Mouse (Mus musculus) stomach, embryonic 15.5 days (tissue): ENCODE data around the gene Vps11. TPM values are rescaled to one million over a fixed set of nuclear protein-coding genes. Genes with fewer than 3 reads are reported as not detected.
"Not testable (repeated sequence)": the region's sequence is repeated elsewhere in the genome, so short reads cannot be mapped to it uniquely, and the experiment has no call there.

Experiments
- ATAC-seq: fragments of 200-750 bp; cut with Nextera tagmentation; 2 replicates; pipeline ENCODE4 v1.8.0; 2017; ENCODE audit warnings: low read depth, moderate number of reproducible peaks, moderate TSS enrichment; ENCODE audit not compliant: insufficient read depth, low FRiP score
- H3K27ac ChIP-seq: fragments of 300-500 bp; sonication (generic); 2 replicates; pipeline ENCODE4 v1.5.1; 2015; ENCODE audit warnings: mild to moderate bottlenecking, inconsistent platforms
- H3K27me3 ChIP-seq: fragments of 300-500 bp; sonication (generic); replicated peaks from 2 replicates; pipeline ENCODE4 v1.6.1; 2015; ENCODE audit warnings: inconsistent platforms
- H3K36me3 ChIP-seq: fragments of 300-500 bp; sonication (generic); 2 replicates; pipeline ENCODE4 v1.6.1; 2015; ENCODE audit warnings: inconsistent platforms
- H3K4me1 ChIP-seq: fragments of 300-500 bp; sonication (generic); 2 replicates; pipeline ENCODE4 v1.6.1; 2015; ENCODE audit warnings: inconsistent platforms
- H3K4me2 ChIP-seq: fragments of 300-500 bp; sonication (generic); 2 replicates; pipeline ENCODE4 v1.6.1; 2015; ENCODE audit warnings: mild to moderate bottlenecking, inconsistent platforms
- H3K4me3 ChIP-seq: fragments of 300-500 bp; sonication (generic); replicated peaks from 2 replicates; pipeline ENCODE4 v1.5.1; 2015; ENCODE audit warnings: inconsistent platforms
- H3K9ac ChIP-seq: fragments of 300-500 bp; sonication (generic); 2 replicates; pipeline ENCODE4 v1.6.1; 2015; ENCODE audit warnings: inconsistent platforms
- H3K9me3 ChIP-seq: fragments of 300-500 bp; sonication (generic); 2 replicates; pipeline ENCODE4 v1.6.1; 2016; ENCODE audit warnings: inconsistent platforms
- WGBS: fragments of 180-500 bp; shearing (Covaris S2); methylation state at CpG from one replicate; pipeline ENCODE4 v1.1.7; 2015; 5-methylcytosine and 5-hydroxymethylcytosine counted together
- polyA plus RNA-seq: library from polyadenylated mRNA; unstranded; fragments of >200 nt; fragmentation: Nextera tagmentation; extraction: Ambion mirVana; gene quantifications from 2 replicates; pipeline ENCODE4 v1.2.1, GENCODE M21; 2015

Gene Vps11
- 25.8 and 26.4 TPM in 2 replicates for polyA plus RNA-seq

GRCm38 (mm10) chr9:44361190-44361917 is at the start of gene Vps11:
Gene Vps11, minus strand, starts transcription at chr9:44361670.
- 1% methylated on average over 44 of the region's 44 CpGs for WGBS
- Histone ChIP-seq H3K4me2 (peak within 1 kb of the TSS; percentile 68), H3K4me3 (peak within 1 kb of the TSS; percentile 94), H3K9ac (peak within 1 kb of the TSS; percentile 84), H3K27me3 (no peaks in the 10 kb centered on the region), H3K36me3 (peaks cover 20% of the 10 kb centered on the region), H3K4me1 (peaks cover 7% of the 10 kb centered on the region; the same call in 1 of the 2 replicates), H3K9me3 (no peaks in the 10 kb centered on the region), H3K27ac (peak within 1 kb of the TSS; percentile 74)
- ATAC-seq = peak; percentile 90

GRCm38 (mm10) chr9:44410647-44411336 is 49.3 kb upstream of the Vps11 start:
- ATAC-seq = no peak
- H3K36me3 ChIP-seq = peaks cover 30% of the 10 kb centered on the region

GRCm38 (mm10) chr9:44408693-44409092 is 47.2 kb upstream of the Vps11 start:
- H3K4me2 ChIP-seq = peak overlapping the region; percentile 63

More at GRCm38 (mm10) chr9:44410647-44411336, 49.3 kb upstream of the Vps11 start:
- Histone ChIP-seq H3K27ac (no peak overlapping the region), H3K9ac (no peak overlapping the region), H3K27me3 (no peaks in the 10 kb centered on the region), H3K4me3 (no peak overlapping the region), H3K4me2 (no peak overlapping the region), H3K4me1 (0 out of 2 replicates have a peak, but pooled peaks cover 3% of the 10 kb centered on the region), H3K9me3 (no peaks in the 10 kb centered on the region)
- WGBS = 77% methylated on average over 2 of the region's 2 CpGs

GRCm38 (mm10) chr9:44407752-44408097 is 46.3 kb upstream of the Vps11 start:
- no peaks in the 10 kb centered on the region for H3K27me3 ChIP-seq
- H3K4me1 ChIP-seq = 0 out of 2 replicates have a peak, but pooled peaks cover 3% of the 10 kb centered on the region
- no peak for ATAC-seq
- H3K9me3 ChIP-seq = no peaks in the 10 kb centered on the region
- peak overlapping the region; percentile 63 for H3K4me2 ChIP-seq
- peak overlapping the region; percentile 76 for H3K9ac ChIP-seq
- peaks cover 43% of the 10 kb centered on the region for H3K36me3 ChIP-seq
- H3K4me3 ChIP-seq = peak overlapping the region; percentile 93
- H3K27ac ChIP-seq = peak overlapping the region; percentile 97
- under 1% methylated on average over 24 of the region's 24 CpGs for WGBS

More at GRCm38 (mm10) chr9:44408693-44409092, 47.2 kb upstream of the Vps11 start:
- H3K27ac ChIP-seq, H3K9me3 ChIP-seq, H3K4me1 ChIP-seq, H3K9ac ChIP-seq, H3K27me3 ChIP-seq, ATAC-seq: not testable (repeated sequence)
- Histone ChIP-seq H3K36me3 (peaks cover 37% of the 10 kb centered on the region), H3K4me3 (peak overlapping the region; percentile 93)
- WGBS = 76% methylated on average over 9 of the region's 9 CpGs

- ATAC-seq = peak; percentile 94
- H3K9ac ChIP-seq = peak within 1 kb of the TSS; percentile 76
- H3K4me1 ChIP-seq = 0 out of 2 replicates have a peak, but pooled peaks cover 3% of the 10 kb centered on the region
- peak within 1 kb of the TSS; percentile 97 for H3K27ac ChIP-seq
- under 1% methylated on average over 51 of the region's 51 CpGs for WGBS
- H3K27me3 ChIP-seq = no peaks in the 10 kb centered on the region
- peak within 1 kb of the TSS; percentile 93 for H3K4me3 ChIP-seq
- peaks cover 44% of the 10 kb centered on the region for H3K36me3 ChIP-seq
- peak within 1 kb of the TSS; percentile 63 for H3K4me2 ChIP-seq
- no peaks in the 10 kb centered on the region for H3K9me3 ChIP-seq
Measured at GRCm38 (mm10) chr9:44406906-44407751, 45.7 kb upstream of the Vps11 start, which contains the start of the genes Rps25 and Trappc4. Gene Rps25, plus strand, starts transcription at chr9:44407139. Gene Trappc4, minus strand, starts transcription at chr9:44407600.

- H3K9me3 ChIP-seq = no peaks in the 10 kb centered on the region
- no peak overlapping the region for H3K9ac ChIP-seq
- 0 out of 2 replicates have a peak, but pooled peaks cover 3% of the 10 kb centered on the region for H3K4me1 ChIP-seq
- WGBS = 50% methylated on average over 3 of the region's 3 CpGs
- H3K36me3 ChIP-seq = peaks cover 48% of the 10 kb centered on the region
- ATAC-seq = no peak
- no peak overlapping the region for H3K4me3 ChIP-seq
- H3K4me2 ChIP-seq = no peak overlapping the region
- no peak overlapping the region for H3K27ac ChIP-seq
- H3K27me3 ChIP-seq = no peaks in the 10 kb centered on the region
Measured at GRCm38 (mm10) chr9:44405011-44405410, 43.5 kb upstream of the Vps11 start.

GRCm38 (mm10) chr9:44401081-44401480 is 39.6 kb upstream of the Vps11 start:
- Histone ChIP-seq H3K27me3 (no peaks in the 10 kb centered on the region), H3K36me3 (peaks cover 42% of the 10 kb centered on the region), H3K9ac (no peak overlapping the region), H3K27ac (no peak overlapping the region), H3K4me2 (no peak overlapping the region), H3K4me1 (no peaks in the 10 kb centered on the region), H3K4me3 (no peak overlapping the region), H3K9me3 (no peaks in the 10 kb centered on the region)
- ATAC-seq = no peak
- WGBS = 77% methylated on average over 4 of the region's 4 CpGs

- Histone ChIP-seq H3K9me3 (no peaks in the 10 kb centered on the region), H3K9ac (no peak overlapping the region), H3K27me3 (no peaks in the 10 kb centered on the region), H3K4me2 (no peak overlapping the region), H3K4me1 (no peaks in the 10 kb centered on the region), H3K27ac (no peak overlapping the region), H3K36me3 (peaks cover 37% of the 10 kb centered on the region), H3K4me3 (no peak overlapping the region)
- 89% methylated on average over 6 of the region's 6 CpGs for WGBS
- ATAC-seq = no peak
Measured at GRCm38 (mm10) chr9:44399795-44400114, 38.3 kb upstream of the Vps11 start.

- no peaks in the 10 kb centered on the region for H3K9me3 ChIP-seq
- H3K27ac ChIP-seq = no peak overlapping the region
- H3K27me3 ChIP-seq = no peaks in the 10 kb centered on the region
- 75% methylated on average over 13 of the region's 13 CpGs for WGBS
- no peaks in the 10 kb centered on the region for H3K4me1 ChIP-seq
- H3K4me2 ChIP-seq = no peak overlapping the region
- ATAC-seq = no peak
- H3K9ac ChIP-seq = no peak overlapping the region
- H3K36me3 ChIP-seq = peaks cover 37% of the 10 kb centered on the region
- 0 out of 2 replicates have a peak overlapping the region, but pooled peaks have one; percentile 66 for H3K4me3 ChIP-seq
Measured at GRCm38 (mm10) chr9:44399114-44399794, 37.8 kb upstream of the Vps11 start.

- Histone ChIP-seq H3K9me3 (no peaks in the 10 kb centered on the region), H3K4me3 (peak overlapping the region; percentile 66), H3K27me3 (no peaks in the 10 kb centered on the region), H3K4me1 (no peaks in the 10 kb centered on the region), H3K9ac (no peak overlapping the region), H3K36me3 (peaks cover 31% of the 10 kb centered on the region), H3K4me2 (peak overlapping the region; percentile 79), H3K27ac (peak overlapping the region; percentile 41; the same call in 1 of the 2 replicates)
- WGBS = 76% methylated on average over 9 of the region's 9 CpGs
- no peak for ATAC-seq
Measured at GRCm38 (mm10) chr9:44398551-44398950, 37.1 kb upstream of the Vps11 start.

GRCm38 (mm10) chr9:44398087-44398486 is 36.6 kb upstream of the Vps11 start:
- Histone ChIP-seq H3K4me1 (no peaks in the 10 kb centered on the region), H3K27ac (peak overlapping the region; percentile 41), H3K9me3 (no peaks in the 10 kb centered on the region), H3K4me2 (peak overlapping the region; percentile 79), H3K27me3 (no peaks in the 10 kb centered on the region), H3K4me3 (peak overlapping the region; percentile 66), H3K9ac (no peak overlapping the region), H3K36me3 (peaks cover 27% of the 10 kb centered on the region)
- ATAC-seq = no peak
- 34% methylated on average over 4 of the region's 4 CpGs for WGBS
